Mouse (Mus musculus) gastrocnemius, adult 18-20 months (tissue): ENCODE data around the gene Myom3. TPM values are rescaled to one million over a fixed set of nuclear protein-coding genes. Genes with fewer than 3 reads are reported as not detected.

Source experiments
- DNase-seq: peaks from one replicate; pipeline ENCODE4 v3.0.0; 2021; ENCODE audit warnings: low spot score
- total RNA-seq, 2 experiments: library from RNA; stranded (reverse); gene quantifications; 2 replicates each; pipeline ENCODE4 v1.2.3; 2021

The Myom3 gene
- total RNA-seq, 2 experiments from 2014 or later = 70.5 to 78.3 TPM

DNA sequence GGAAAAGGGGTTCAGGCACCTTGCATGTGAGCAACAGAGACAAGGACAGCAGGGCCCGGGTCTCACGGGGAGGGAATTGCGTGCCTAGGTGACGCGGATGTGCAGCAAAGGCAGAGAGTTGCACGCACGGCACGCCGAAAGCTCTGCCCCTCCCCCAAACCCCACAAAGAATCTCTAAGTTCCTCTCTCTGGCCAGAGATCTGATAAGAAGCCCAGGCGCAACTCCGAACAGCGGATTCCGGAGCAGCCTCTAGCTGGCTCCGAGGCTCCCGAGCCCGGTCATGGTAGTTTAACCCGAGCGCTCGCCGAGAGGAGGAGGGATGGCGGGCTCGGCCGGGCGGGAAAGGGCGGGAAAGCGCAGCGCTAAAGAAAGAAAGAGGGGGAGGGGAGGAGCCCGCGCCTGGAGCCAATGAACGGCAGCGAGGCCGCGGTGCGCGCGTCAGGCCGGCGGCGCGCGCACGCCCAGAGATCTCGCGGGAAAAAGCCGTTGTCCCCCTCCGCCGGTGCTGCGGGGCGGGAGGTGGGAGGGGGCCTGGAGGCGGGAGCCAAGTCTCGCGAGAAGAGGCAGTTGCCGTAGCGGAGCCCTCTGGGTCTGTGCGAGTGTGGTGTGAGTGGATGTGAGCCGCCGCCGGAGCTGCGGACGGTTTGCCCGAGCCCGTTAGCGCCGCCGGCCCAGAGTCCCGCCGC is 96.2 kb downstream of the Myom3 start, which contains the start of gene Srsf10:
Gene Srsf10 (plus strand): TSS at position 212 of the 687 bp plus-strand sequence.
- peak; percentile 96 for DNase-seq

DNA sequence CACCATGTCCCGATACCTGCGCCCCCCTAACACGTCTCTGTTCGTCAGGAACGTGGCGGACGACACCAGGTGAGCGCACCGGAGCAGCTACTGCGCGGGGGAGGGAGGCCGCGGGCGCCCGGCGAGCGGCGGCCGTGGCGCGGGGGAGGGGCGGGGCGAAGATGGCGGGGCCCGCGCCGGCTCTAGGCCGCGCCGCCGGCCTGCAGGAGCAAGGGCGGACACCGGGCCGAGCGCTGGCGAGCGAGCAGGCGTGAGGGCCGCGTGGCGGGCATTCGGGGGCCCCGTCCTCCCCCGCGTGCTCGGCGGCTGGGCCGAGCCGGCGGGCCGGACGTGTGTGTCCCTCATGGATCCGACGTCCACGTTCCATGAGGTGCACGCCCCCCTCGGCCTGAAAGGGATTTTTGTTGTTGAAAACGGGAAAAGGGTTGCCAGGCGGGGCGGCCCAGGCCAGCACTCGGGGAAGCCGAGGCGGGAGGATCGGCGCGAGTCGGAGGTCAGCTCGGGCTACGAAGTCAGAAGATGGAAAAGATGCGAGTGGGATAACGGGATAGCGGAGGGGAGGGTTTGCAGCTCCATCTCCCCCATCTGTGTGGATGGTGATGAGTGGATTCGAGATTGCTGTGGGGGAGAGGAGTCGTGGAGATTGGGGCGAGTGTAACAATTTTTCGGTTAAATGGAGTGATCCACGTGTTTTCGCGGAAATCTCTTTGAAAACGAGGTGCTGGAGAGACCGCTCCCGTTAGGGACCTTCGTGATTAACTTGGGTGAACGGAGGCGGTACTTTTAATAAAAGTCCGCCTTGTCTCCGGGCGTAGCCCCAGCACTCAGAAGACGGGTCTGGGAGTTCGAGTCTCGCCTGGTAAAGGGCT is 96.9 kb downstream of the Myom3 start:
- peak; percentile 52 for DNase-seq

- no peak for DNase-seq
Measured at GRCm38 (mm10) chr4:135857597-135858186, 98.2 kb downstream of the Myom3 start.

Other genes starting within 250 kb of the Myom3 start
- under 1 TPM in 1 of 2 experiments, not detected in 1; 0.09 TPM for gene Grhl3, start 186.1 kb upstream of the Myom3 start, total RNA-seq
- under 1 TPM; 0.16 to 0.26 TPM for gene Ifnlr1, start 73.4 kb upstream of the Myom3 start, total RNA-seq
- gene Il22ra1, start 31.5 kb upstream of the Myom3 start, total RNA-seq = not detected
- gene Srsf10, start 96.0 kb downstream of the Myom3 start, total RNA-seq = 10 to 100 TPM; 25.6 to 27.0 TPM
- gene Pnrc2, start 114.1 kb downstream of the Myom3 start, total RNA-seq = 10 to 100 TPM; 39.8 to 42.2 TPM
- gene Cnr2, start 135.7 kb downstream of the Myom3 start, total RNA-seq = under 1 TPM in 1 of 2 experiments, not detected in 1; 0.12 TPM
- gene Fuca1, start 161.0 kb downstream of the Myom3 start, total RNA-seq = 10 to 100 TPM; 22.5 to 23.3 TPM
- 10 to 100 TPM; 38.5 to 40.1 TPM for gene Hmgcl, start 186.7 kb downstream of the Myom3 start, total RNA-seq
- gene Gale, start 204.0 kb downstream of the Myom3 start, total RNA-seq = under 1 TPM; 0.73 to 0.97 TPM
- 10 to 100 TPM; 25.2 to 29.8 TPM for gene Lypla2, start 212.9 kb downstream of the Myom3 start, total RNA-seq
- 10 to 100 TPM; 25.3 to 26.3 TPM for gene Pithd1, start 227.5 kb downstream of the Myom3 start, total RNA-seq